Mouse (Mus musculus) erythroblast, embryonic 14.5 days (primary cell): ENCODE results near the gene Nkiras2.

Source experiments
- GATA1 ChIP-seq: IDR thresholded peaks from 2 replicates; pipeline ENCODE4 v1.6.1; 2012; ENCODE audit warnings: low read length, inconsistent platforms, mixed read lengths
- TAL1 ChIP-seq: IDR thresholded peaks from 3 replicates; pipeline ENCODE4 v1.6.1; 2012; ENCODE audit warnings: low read length, inconsistent platforms, mixed read lengths

DNA sequence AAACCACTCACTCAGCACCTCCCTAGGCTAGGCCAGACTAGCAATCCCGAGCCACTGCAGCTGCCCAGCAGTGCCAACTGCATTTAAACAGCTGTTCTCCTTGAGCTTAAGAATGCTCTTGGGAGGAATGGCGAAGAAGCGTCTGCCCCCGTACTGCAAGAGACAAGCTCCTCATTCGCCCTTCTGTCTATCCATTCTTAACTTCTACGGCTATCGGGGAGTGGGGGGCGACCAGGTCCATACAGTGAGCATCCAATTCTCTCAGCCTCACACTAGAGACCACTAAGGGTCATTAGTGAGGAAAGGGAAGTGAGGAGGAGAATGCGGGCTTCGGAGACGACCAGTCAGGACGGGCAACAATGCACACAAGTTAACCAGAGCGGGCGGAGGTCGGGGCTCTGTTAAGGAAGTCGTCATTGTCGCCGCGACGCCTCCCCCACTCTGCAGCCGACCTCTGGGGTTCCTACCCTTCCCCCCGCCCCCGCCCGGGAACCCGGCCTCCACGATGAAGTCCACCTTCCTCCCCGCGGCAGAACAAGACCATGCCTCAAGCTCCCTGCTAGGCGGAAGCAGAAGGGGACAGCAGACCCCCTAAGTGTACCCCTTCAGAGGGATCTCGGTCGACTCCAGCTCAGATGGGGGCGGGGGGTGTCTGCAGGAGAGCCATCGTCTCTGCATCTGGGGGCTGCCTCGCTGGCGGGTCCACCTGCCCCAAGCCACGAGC is at the start of gene Nkiras2:
- TF ChIP-seq TAL1 (no peak), GATA1 (no peak)
